Mouse (Mus musculus): ENCODE results near the gene Olfr48. TPM values are rescaled to one million over a fixed set of nuclear protein-coding genes. Genes with fewer than 3 reads are reported as not detected.

Olfr48 gene
- not detected in 2 replicates for total RNA-seq (2017)

- ATAC-seq (replicated peaks in 1 of 2; ENCODE audit: insufficient read depth in 1 of 2, low FRiP score in 2 of 2, low TSS enrichment in 1 of 2, low read depth in 1 of 2, poor library complexity in 2 of 2, severe bottlenecking in 2 of 2) = no peak
Observed at GRCm38 (mm10) chr2:89848105-89848504, at the start of gene Olfr48. Gene Olfr48 (minus strand): TSS chr2:89848205.

- no peak for ATAC-seq (replicated peaks in 1 of 2; ENCODE audit: insufficient read depth in 1 of 2, low FRiP score in 2 of 2, low TSS enrichment in 1 of 2, low read depth in 1 of 2, poor library complexity in 2 of 2, severe bottlenecking in 2 of 2)
Observed at GRCm38 (mm10) chr2:89878137-89878536, 30.1 kb upstream of the Olfr48 start, which contains the start of gene Olfr1257. Gene Olfr1257 (plus strand): TSS chr2:89878437.

- no peak for ATAC-seq (replicated peaks in 1 of 2; ENCODE audit: insufficient read depth in 1 of 2, low FRiP score in 2 of 2, low TSS enrichment in 1 of 2, low read depth in 1 of 2, poor library complexity in 2 of 2, severe bottlenecking in 2 of 2)
Observed at GRCm38 (mm10) chr2:89849230-89849629, 1.2 kb upstream of the Olfr48 start.

- no peak for ATAC-seq (replicated peaks in 1 of 2; ENCODE audit: insufficient read depth in 1 of 2, low FRiP score in 2 of 2, low TSS enrichment in 1 of 2, low read depth in 1 of 2, poor library complexity in 2 of 2, severe bottlenecking in 2 of 2)
Observed at GRCm38 (mm10) chr2:89841455-89841854, 6.5 kb downstream of the Olfr48 start, which contains the start of gene Olfr1256. Gene Olfr1256 (minus strand): TSS chr2:89841555.

GRCm38 (mm10) chr2:89820216-89820615 is 27.8 kb downstream of the Olfr48 start:
- no peak for ATAC-seq (replicated peaks in 1 of 2; ENCODE audit: insufficient read depth in 1 of 2, low FRiP score in 2 of 2, low TSS enrichment in 1 of 2, low read depth in 1 of 2, poor library complexity in 2 of 2, severe bottlenecking in 2 of 2)

- ATAC-seq (replicated peaks in 1 of 2; ENCODE audit: insufficient read depth in 1 of 2, low FRiP score in 2 of 2, low TSS enrichment in 1 of 2, low read depth in 1 of 2, poor library complexity in 2 of 2, severe bottlenecking in 2 of 2) = no peak
Observed at GRCm38 (mm10) chr2:89811751-89812150, 36.3 kb downstream of the Olfr48 start, which contains the start of gene Olfr1255. Gene Olfr1255 (plus strand): TSS chr2:89812051.

GRCm38 (mm10) chr2:89810751-89811150 is 37.3 kb downstream of the Olfr48 start:
- no peak for ATAC-seq (replicated peaks in 1 of 2; ENCODE audit: insufficient read depth in 1 of 2, low FRiP score in 2 of 2, low TSS enrichment in 1 of 2, low read depth in 1 of 2, poor library complexity in 2 of 2, severe bottlenecking in 2 of 2)

GRCm38 (mm10) chr2:89799583-89799982 is 48.4 kb downstream of the Olfr48 start:
- no peak for ATAC-seq (replicated peaks in 1 of 2; ENCODE audit: insufficient read depth in 1 of 2, low FRiP score in 2 of 2, low TSS enrichment in 1 of 2, low read depth in 1 of 2, poor library complexity in 2 of 2, severe bottlenecking in 2 of 2)

GRCm38 (mm10) chr2:89793519-89793918 is 54.5 kb downstream of the Olfr48 start, which contains the start of gene Olfr1254:
Gene Olfr1254 (minus strand): TSS chr2:89793619.
- no peak for ATAC-seq (replicated peaks in 1 of 2; ENCODE audit: insufficient read depth in 1 of 2, low FRiP score in 2 of 2, low TSS enrichment in 1 of 2, low read depth in 1 of 2, poor library complexity in 2 of 2, severe bottlenecking in 2 of 2)

Other genes with a start within 250 kb of the Olfr48 start
- not detected in 2 replicates for gene Olfr1247, start 234.1 kb downstream of the Olfr48 start, total RNA-seq (2017)
- not detected in 2 replicates for gene Olfr1248, start 230.0 kb downstream of the Olfr48 start, total RNA-seq (2017)
- not detected in 2 replicates for gene Olfr1249, start 213.2 kb downstream of the Olfr48 start, total RNA-seq (2017)
- gene Olfr1250, start 186.7 kb downstream of the Olfr48 start, total RNA-seq (2017) = not detected in 2 replicates
- gene Olfr1251, start 176.3 kb downstream of the Olfr48 start, total RNA-seq (2017) = not detected in 2 replicates
- gene Olfr1252, start 123.2 kb downstream of the Olfr48 start, total RNA-seq (2017) = not detected in 2 replicates
- gene Olfr1253, start 91.1 kb downstream of the Olfr48 start, total RNA-seq (2017) = not detected in 2 replicates
- gene Olfr1254, start 54.6 kb downstream of the Olfr48 start, total RNA-seq (2017) = not detected in 2 replicates
- not detected in 2 replicates for gene Olfr1255, start 36.2 kb downstream of the Olfr48 start, total RNA-seq (2017)
- gene Olfr1256, start 6.7 kb downstream of the Olfr48 start, total RNA-seq (2017) = 0.06 TPM in 1 of 2 replicates, not detected in the other
- gene Olfr1257, start 30.2 kb upstream of the Olfr48 start, total RNA-seq (2017) = not detected in 2 replicates
- gene Olfr1258, start 79.1 kb upstream of the Olfr48 start, total RNA-seq (2017) = not detected in 2 replicates
- gene Olfr1259, start 100.5 kb upstream of the Olfr48 start, total RNA-seq (2017) = not detected in 2 replicates
- not detected in 2 replicates for gene Olfr1260, start 126.1 kb upstream of the Olfr48 start, total RNA-seq (2017)
- gene Olfr1261, start 143.0 kb upstream of the Olfr48 start, total RNA-seq (2017) = not detected in 2 replicates
- gene Olfr1262, start 151.9 kb upstream of the Olfr48 start, total RNA-seq (2017) = not detected in 2 replicates
- gene Olfr1263, start 163.9 kb upstream of the Olfr48 start, total RNA-seq (2017) = not detected in 2 replicates
- gene Olfr1264, start 177.4 kb upstream of the Olfr48 start, total RNA-seq (2017) = not detected in 2 replicates
- gene Olfr1265, start 187.1 kb upstream of the Olfr48 start, total RNA-seq (2017) = not detected in 2 replicates
- gene Olfr140, start 215.4 kb upstream of the Olfr48 start, total RNA-seq (2017) = not detected in 2 replicates